Comparison of ENCODE assay signal across 8 mouse cellular contexts in the genomic region with DNA sequence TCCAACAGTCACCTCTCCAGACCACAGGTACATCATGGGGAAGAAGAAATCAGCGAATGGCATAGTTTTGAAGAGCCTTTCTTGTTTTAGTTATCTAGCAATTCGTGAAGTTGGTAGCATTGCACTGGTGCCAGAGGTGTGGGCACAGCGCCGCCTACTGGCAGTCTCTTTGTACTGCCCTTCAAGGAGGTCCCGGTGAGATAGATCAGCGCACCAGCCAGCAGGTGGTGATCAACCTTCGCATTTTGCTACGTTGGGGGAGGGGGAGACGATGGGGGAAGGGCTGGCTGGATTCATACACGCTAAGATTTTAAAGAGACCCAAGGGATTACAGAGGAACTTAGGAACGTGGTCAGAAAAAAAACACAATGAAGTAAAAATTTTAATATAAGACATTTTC.
DNase-seq lines count a peak whose midpoint lies in the region; ATAC-seq and TF ChIP-seq lines count a peak whose summit lies in the region.

No protein-coding gene starts in this region.

- no peak overlapping the region for H3K9ac ChIP-seq in hindbrain, postnatal 0 days (replicated peaks; ENCODE audit: low read length)

- DNase-seq in T-cell, adult 2 months (ENCODE audit: low spot score), result peak; percentile 62
- DNase-seq in cerebellum, postnatal 25 days, result peak; percentile 88 to 91
- peak; percentile 41 for DNase-seq in gastrocnemius, adult 18-20 months (ENCODE audit: low spot score)
- peak; percentile 92 for DNase-seq in hindbrain, postnatal 0 days (ENCODE audit: low spot score)
- peak; percentile 68 for DNase-seq in left cerebral cortex, adult 11 months (ENCODE audit: low spot score)
- DNase-seq in right cerebral cortex, postnatal 10 days (ENCODE audit: low spot score in 2 of 2), result peak; percentile 84 to 91
- DNase-seq in urinary bladder, postnatal 25 days (ENCODE audit: low spot score), result peak; percentile 80

- peak; percentile 84 for ATAC-seq in hindbrain, postnatal 0 days
- peak; percentile 99 for ATAC-seq in megakaryocyte progenitor cell, adult 5-6 weeks (replicated peaks; ENCODE audit: poor library complexity)

- TF ChIP-seq CTCF in hindbrain, postnatal 0 days (IDR thresholded peaks at IDR 0.05; ENCODE audit: low read depth), result peak; percentile 99

- H3K4me3 ChIP-seq in hindbrain, postnatal 0 days (ENCODE audit: low read length), result no peak overlapping the region

- no peaks in the 10 kb centered on the region for H3K4me1 ChIP-seq in hindbrain, postnatal 0 days (ENCODE audit: insufficient read depth, low read length)

- H3K27me3 ChIP-seq in hindbrain, postnatal 0 days (ENCODE audit: insufficient read depth, low read length), result no peaks in the 10 kb centered on the region

- no peaks in the 10 kb centered on the region for H3K9me3 ChIP-seq in hindbrain, postnatal 0 days (ENCODE audit: low read length)

- no peaks in the 10 kb centered on the region for H3K36me3 ChIP-seq in hindbrain, postnatal 0 days (ENCODE audit: insufficient read depth, low read length)

- peak overlapping the region; percentile 23; the same call in 1 of the 2 replicates for H3K4me2 ChIP-seq in hindbrain, postnatal 0 days (ENCODE audit: low read depth, low read length)

- 1% methylated on average over 11 of the region's 11 CpGs for WGBS in hindbrain, postnatal 0 days

- no peak overlapping the region for H3K27ac ChIP-seq in hindbrain, postnatal 0 days

Comparison
In these comparisons a context has a peak if more than half of its experiments do, and no peak if none do; other contexts are left out.
1. DNase-seq: peak in every context shown above with its lines; median percentile 92 in hindbrain, postnatal 0 days; 90 in cerebellum, postnatal 25 days; 88 in right cerebral cortex, postnatal 10 days; 80 in urinary bladder, postnatal 25 days; 68 in left cerebral cortex, adult 11 months; 62 in T-cell, adult 2 months; 41 in gastrocnemius, adult 18-20 months.